Mouse (Mus musculus) layer of hippocampus, adult 8-10 months (tissue): ENCODE measurements around the gene Shroom1. TPM values are rescaled to one million over a fixed set of nuclear protein-coding genes. Genes with fewer than 3 reads are reported as not detected.

Experiments
- DNase-seq, 2 experiments: peaks; one replicate each; pipeline ENCODE4 v3.0.0; 2022; ENCODE audit warnings: low spot score in 2 of 2
- total RNA-seq, 4 experiments: library from RNA; stranded (reverse); gene quantifications; 2 replicates each; pipeline ENCODE4 v1.2.4; 2022

The Shroom1 gene
- total RNA-seq, 4 experiments from 2014 or later: 4.7 to 5.9 (median 5.1) TPM

DNA sequence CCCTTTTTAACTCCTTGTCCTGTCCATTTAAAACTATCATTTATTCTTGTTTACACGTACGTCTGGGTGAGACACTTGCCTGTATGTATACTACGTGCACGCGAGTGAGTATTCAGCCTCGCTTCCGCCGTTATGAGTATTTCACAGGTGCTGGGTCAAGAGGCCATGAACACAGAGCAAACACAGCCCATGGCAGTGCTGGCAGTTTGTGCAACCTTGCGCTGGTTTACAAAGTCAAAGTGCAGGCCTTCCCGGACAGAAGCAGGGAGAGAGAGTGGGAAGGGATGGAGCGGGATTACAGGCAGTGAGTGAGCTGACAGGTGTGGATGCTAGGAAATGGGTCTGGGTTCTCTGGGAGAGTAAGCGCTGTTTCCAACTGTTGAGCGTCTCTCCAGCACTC is 10.8 kb upstream of the Shroom1 start:
- DNase-seq: no peak

DNA sequence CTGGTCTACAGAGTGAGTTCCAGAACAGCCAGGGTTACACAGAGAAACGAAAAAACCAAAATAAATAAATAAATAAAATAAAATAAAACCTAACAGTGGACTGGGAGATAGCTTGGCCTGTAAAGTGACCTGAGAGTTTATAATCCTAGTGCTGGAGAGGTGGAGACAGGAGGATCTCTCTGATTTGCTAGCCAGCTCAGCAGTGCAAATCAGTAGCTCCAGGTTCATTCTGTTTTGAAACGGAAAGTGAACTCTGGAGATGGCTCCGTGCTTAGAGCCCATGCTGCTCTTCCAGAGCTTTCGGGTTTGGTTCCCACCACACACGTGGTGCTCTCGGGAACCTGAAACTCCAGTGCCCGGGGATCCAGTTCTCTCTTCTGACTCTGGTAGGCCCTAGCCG is 9.0 kb upstream of the Shroom1 start:
- no peak for DNase-seq

- no peak for DNase-seq
Measured at GRCm38 (mm10) chr11:53448529-53448928, 8.5 kb upstream of the Shroom1 start.

DNA sequence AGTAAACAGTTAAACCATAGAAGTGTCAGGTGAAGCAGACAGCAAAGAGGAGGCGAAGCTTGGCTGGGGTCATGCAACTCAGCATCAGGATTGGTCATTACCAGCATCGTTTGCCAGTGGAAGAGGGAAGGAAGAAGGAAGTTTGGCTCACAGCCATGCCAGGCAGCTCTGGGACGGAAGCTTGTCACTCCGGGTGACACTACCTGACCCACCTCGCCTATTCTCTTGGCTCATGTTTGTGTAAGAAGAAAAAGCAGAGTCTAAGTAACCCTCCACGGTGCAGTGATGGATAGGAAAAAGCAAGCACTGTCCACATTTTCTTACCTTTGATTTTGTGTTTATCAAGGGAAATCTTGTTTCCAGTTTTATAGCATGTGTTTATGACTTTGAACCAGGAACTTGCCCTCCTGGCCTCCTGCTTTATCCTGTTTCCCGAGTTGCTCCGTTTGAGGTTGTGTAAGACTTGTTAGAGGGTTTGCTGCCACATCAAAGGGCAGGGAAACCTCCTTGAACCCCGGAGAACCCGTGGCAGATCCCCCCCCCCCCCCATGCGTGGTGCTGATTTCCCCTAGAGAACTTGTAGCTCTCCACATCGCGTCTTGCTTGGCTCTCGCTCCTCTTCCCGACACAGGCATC is 6.8 kb upstream of the Shroom1 start:
- DNase-seq: no peak

GRCm38 (mm10) chr11:53451361-53451760 is 5.6 kb upstream of the Shroom1 start:
- no peak for DNase-seq

DNA sequence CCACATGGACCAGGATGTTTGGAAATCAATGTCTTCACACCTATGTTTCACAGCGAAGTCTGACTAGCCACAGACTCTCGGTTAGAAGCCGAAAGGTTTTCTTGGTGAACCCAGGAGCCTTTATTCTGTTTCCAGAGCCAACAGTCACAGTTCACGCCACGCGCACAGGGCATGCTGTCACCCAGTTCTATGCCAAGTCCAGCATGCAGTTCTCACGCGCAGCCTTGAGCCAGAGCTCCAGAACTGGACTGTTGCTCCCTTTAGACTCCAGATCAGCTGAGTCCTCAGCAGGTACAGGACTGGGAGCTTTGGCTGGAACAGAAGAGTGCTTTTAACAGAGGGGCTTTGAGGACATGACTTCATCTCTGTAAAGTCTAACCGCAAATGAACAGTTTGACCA is 4.6 kb upstream of the Shroom1 start:
- DNase-seq: no peak

DNA sequence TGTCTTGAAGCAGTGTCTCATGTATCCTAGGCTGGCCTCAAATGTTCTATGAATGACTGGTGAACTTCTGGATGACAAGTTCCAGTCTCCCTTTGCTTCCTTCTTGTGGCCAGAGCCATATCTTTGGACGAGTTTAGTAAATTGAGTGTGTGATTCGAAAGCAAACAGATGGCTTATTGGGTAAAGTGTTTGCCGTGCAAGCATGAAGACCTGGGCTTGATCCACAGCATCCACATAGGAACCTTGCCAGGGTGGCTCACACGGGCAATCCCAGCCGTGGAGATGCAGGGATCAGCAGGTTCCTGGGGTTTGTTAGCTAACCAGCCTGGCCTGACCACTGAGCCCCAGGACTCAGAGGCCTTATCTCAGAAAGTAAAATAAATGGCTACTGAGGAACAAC is 4.0 kb upstream of the Shroom1 start:
- no peak for DNase-seq

GRCm38 (mm10) chr11:53457372-53457954 is 458 bp downstream of the Shroom1 start:
- no peak for DNase-seq

- no peak for DNase-seq
Measured at GRCm38 (mm10) chr11:53458996-53459395, 2.0 kb downstream of the Shroom1 start.

GRCm38 (mm10) chr11:53460192-53460591 is 3.2 kb downstream of the Shroom1 start:
- no peak for DNase-seq

GRCm38 (mm10) chr11:53461727-53462126 is 4.7 kb downstream of the Shroom1 start:
- no peak for DNase-seq

DNA sequence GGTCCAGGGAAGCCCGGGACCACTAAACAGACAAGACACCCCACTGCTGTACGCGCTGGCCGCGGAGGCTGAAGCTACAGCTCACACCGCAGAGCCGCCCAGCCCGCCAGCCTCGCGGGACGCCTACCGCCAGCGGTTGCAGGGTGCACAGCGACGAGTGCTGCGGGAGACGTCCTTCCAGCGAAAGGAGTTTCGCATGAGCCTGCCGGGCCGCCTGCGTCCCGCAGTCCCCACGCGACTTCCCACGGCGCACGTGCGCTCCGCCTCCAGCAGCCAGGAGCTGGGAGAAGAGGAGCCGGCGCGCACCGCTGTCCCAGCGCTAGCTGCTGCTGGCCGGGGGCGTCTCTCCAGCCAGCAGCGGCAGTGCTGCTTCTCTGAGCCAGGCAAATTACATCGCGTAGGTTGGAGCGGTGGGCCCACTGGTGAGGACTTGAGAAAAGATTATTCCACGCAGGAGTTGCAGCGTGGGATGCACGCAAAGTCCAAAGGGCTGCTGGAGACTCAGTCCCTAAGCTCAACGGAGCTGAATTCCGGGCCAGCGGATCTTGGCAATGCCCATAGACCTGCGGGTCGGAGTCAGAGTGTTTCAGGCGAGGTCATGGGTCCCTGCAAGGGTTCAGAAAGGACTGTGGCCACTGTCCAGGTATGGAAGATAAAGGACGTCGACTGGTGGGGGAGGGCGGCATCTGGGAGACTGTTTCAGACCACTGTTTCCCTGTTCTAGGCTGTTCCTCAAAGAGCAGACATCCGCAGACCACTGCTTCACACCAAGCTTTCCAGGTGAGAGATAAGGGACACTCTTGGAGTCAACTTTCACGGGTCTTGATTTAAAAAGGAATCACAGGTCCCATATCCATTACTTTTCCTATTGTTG is 6.8 kb downstream of the Shroom1 start:
- no peak for DNase-seq

- peak; percentile 77 to 82 for DNase-seq
Measured at GRCm38 (mm10) chr11:53466231-53466971, 9.4 kb downstream of the Shroom1 start.

DNA sequence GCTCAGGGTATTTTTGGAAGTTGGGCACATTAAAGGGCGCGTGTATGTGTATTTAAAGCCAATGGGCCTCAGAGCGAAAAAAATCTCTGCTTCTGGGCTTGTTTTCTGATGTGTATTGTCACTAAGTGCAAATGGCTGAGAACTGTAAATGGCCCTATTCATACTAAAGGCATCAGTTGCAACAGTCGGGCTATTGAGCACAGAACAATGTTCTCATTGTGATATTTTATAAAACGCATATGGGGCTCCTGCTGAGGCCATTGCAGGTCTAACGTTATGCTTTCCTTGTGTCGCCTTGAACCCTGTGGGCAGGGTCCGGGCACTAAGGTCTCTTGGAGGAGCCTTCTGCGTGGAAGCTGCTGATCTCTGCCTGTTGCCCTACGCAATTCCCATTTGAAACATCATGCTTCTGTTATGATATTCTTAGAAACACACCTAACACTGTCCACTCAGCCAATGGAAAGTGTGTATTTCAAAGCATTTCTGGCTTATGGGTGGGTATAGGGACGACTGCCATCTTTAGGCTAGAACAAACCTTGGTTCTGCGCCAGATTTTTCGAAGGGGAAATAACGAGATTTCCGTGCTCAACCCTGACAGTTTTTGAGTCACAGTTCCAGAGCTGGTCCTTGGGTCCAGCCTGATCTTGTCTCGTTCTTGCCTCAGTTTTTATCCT is 12.4 kb downstream of the Shroom1 start:
- no peak for DNase-seq

GRCm38 (mm10) chr11:53469968-53470695 is 13.1 kb downstream of the Shroom1 start, which contains the start of gene Gm9837:
Gene Gm9837 (minus strand): TSS chr11:53470479.
- DNase-seq: peak; percentile 90 to 96

DNA sequence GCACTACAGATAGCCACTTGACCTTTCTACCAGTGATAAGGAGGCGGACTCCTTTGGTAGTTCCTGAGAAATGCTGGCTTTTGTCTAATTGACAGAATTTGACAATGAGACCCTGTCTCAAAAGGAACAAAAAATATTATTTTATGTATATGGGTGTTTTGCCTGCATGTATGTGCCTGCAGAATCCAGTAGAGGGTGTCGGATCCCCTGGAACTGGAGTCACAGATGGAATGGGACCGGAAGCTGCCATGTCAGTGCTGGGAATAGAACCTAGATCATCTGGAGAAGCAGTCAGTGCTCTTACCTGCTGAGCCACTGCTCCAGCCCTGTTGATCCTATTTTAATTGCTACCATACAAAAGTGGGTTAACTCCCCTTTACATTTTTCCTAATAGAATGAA is 15.7 kb downstream of the Shroom1 start:
- no peak for DNase-seq

DNA sequence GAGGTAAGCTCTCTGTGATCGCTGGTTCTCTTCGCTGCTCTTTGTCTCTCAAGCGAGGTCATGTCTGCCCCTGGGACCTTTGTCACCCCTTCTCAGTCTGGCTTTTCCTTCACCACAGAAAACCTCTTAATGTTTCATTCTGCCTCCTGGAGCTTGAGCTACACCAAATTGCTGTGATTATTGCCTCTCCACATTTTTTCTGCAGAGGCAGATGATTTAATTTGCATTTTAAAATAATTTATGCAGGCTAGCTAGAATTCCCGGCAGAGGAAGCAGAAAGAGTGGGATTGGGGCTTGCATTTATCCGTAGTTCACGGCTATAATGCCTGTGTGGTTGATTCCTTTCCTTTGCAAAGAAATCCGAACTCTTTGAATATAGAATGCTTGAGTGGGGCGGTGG is 18.6 kb downstream of the Shroom1 start:
- no peak for DNase-seq

DNA sequence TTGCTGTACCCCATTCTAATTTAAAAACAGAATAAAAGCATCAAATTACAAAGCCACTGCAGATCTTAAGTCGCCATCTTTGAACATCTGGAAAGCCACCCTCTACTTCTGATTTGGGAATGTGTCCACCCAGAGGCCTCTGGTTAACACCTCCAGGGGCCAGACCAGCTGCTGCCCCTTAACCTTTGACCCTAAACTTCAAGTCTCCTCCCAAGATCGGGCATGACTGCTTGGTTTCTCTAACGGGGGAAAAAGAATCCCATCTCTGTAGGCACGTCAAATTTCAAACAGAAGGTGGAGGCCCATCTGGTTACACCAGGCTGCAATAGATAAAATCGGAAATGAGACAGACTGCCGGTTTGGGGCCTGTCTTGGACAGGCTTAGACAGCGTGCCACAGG is 20.8 kb downstream of the Shroom1 start:
- DNase-seq: no peak

DNA sequence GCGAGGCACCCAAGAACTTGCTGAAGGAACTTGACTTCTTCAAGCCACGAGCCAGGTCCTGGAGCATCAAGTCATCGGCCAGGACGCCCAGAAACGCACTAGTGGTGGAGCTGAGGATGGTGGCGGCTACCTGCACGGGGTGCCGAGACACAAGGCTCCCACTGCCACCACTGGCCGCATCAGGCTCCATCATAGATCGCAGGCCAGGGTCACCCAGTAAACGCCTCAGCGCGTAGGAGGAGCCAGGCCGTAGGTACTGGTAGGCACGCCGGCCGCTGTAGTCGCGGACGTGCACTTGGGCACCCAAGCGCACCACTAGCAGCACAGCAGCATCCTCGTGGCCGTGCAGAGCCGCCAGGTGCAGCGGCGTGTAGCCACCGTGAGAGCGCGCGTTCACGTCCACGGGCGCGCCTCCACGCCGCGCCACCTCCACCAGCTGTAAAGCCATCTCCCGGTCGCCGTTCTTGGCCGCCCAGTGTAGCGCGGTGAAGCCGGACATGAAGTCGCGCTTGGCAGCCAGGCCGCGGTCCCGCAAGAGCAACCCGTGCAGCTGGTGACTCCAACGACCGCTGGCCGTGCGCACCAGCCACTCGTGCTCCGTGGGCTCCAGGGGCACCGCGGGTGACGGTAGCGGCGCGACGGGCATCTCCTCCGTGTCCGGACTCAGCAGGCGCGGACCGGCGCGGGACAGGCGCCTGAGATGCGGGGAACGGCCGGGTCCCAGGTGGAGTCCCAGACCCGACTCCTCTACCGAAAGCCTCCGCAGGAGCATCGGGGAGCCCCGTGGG is 21.6 kb downstream of the Shroom1 start:
- no peak for DNase-seq
